Mouse (Mus musculus) c-Kit-positive CD71-positive TER-119-negative erythroid progenitor cells, embryonic 14.5 days (primary cell): ENCODE data around the gene Nxpe3.

ENCODE experiments used
- DNase-seq: peaks from one replicate; pipeline ENCODE4 v3.0.0-alpha.2; 2013; ENCODE audit warnings: low read depth

Gene Nxpe3

GRCm38 (mm10) chr16:55809779-55810514 lies 85.1 kb downstream of the Nxpe3 start:
- DNase-seq, result no peak

GRCm38 (mm10) chr16:55809345-55809744 lies 85.7 kb downstream of the Nxpe3 start:
- no peak for DNase-seq

- no peak for DNase-seq
Measured at GRCm38 (mm10) chr16:55807505-55807932, 87.6 kb downstream of the Nxpe3 start.

GRCm38 (mm10) chr16:55804799-55805198 lies 90.3 kb downstream of the Nxpe3 start:
- no peak for DNase-seq

GRCm38 (mm10) chr16:55801629-55802028 lies 93.5 kb downstream of the Nxpe3 start:
- no peak for DNase-seq

- DNase-seq, result no peak
Measured at GRCm38 (mm10) chr16:55798845-55799244, 96.2 kb downstream of the Nxpe3 start.

- no peak for DNase-seq
Measured at GRCm38 (mm10) chr16:55790326-55790725, 104.8 kb downstream of the Nxpe3 start.
